Mouse (Mus musculus) Muller cell, postnatal 12 days (primary cell): ENCODE measurements around the gene Slc4a10.
A peak's percentile ranks its signal among the peaks of the same experiment; 100 is the strongest.

Experiments
- DNase-seq: peaks from one replicate; pipeline ENCODE4 v3.0.0-alpha.2; 2015; ENCODE audit errors: inconsistent ontology term

Slc4a10 gene

DNA sequence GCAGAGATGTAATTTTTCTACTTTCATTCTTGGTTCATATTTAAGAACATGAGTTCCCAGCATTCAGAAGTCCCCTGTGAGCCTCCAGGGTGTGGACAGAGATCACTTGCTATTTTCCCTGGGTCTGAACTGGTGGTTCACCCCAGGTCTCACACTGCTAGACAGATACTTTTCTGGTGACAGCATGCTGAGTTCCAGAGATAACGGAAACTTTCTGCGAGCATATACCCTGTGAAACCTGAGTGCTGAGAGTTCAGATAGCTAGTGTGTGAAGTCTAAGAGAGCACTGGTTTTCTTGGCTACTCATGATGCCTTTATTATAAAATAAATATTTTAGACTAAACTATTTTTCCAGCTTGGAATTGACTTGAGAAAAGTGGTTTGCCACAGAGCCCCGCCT, 232.5 kb downstream of the Slc4a10 start:
- no peak for DNase-seq

DNA sequence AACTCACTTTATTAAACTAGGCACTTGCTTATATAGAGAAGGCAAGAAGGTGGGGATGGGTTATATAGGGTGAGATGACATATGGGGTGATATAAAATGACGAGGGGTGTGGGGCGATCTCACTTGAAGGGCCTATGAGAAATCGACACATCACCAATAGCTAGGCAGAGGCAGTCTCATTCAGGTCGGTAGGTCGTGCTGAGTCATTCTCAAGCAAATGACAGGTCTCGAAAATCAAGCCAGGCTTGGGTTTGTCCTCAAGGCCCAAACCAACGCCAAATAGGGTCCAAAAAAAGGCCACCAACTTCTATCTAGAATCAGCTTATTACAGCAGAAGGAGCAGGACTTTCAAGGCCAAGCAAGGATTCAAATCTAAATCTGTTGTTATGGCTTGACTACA, 233.5 kb downstream of the Slc4a10 start:
- DNase-seq = no peak

DNA sequence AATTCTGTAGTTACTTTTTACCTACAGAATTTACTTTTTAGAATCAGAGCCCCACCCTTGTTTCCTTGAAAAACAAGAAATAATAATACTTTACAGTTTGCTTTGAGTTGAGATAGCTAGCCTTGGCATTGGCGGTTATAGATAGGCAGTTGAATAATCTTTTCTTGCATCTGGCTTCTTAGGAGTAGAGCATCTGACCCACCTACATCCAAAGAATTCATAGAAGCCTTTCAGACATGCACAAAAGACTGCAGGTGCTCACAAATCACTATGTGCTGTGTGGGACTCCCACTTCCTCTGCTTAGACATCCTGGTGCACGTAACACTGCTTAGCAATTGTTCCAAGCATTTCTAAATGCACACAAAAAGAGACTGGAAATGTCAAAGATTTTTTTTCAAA, 238.8 kb downstream of the Slc4a10 start:
- no peak for DNase-seq

DNA sequence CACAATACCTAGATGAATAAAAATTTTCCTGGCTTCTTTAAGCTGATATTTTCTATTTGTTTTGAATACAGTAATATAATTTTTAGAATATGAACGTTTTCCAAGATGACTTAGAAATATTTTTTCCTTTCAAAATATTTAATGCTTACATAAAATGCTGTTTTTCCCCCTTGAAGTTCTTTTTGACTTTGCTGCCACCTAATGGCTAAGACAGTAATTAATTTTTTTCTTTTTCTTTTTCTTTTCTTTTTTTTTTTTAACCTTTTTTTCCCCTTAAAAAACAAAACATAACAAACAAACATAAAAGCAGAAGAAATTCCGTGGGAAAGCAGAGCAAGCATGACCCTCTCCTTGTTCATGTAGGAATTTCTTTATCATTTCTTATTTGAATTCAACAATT, 239.6 kb downstream of the Slc4a10 start:
- DNase-seq = no peak

DNA sequence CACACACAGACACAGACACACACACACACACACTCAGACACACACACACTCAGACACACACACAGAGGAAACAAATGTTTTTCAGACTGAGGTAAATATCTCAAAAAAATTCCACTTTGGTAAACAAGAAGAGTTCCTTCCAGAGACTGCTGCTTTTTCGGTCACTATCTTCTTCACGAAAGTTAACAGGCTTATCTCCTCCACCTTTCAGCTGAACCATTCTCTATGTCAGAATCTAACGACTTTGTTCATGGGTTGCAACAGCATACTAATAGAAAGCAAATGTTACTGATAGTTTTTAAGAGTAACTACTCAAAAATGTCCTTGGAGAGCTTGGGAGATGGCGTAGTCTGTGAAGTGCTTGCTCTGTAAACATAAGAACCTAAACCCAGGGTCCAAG, 241.3 kb downstream of the Slc4a10 start:
- DNase-seq = no peak

DNA sequence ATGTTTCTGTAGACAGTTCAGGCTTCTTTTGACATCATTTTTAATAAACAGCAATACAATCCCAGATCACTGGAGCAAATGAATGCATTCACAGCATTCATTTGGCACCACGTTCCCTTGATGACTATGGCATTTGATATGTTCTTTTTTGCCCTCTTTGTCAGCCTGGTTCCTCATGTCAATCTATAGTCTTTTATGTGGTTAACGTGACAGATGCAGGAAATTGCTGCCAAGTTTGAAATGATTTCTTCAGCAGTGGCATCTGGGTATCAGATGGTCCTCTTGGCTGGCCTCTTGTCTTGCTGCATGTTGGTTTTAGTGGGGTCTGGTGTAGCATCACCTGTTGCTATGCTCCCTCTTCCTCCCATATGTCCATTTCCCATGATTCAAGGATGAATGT, 247.6 kb downstream of the Slc4a10 start:
- peak; percentile 65 for DNase-seq

DNA sequence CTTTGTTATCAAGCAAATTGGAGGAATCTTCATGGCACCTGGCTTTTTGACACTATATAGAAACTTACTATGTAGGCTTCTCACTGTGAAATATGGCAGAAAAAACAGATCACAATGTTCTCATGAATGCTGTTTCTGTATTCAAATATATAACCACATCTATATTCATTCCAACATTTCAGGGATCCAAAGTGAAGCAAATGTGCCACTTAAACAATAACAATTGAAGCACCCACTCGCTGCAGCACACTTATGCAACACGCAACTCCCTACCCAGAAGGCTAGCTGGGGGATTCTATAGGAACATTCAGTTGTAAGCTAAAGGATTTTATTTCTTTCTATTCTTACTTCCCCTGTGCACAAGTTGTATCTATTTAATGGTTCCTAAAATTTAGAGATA, 255.5 kb downstream of the Slc4a10 start:
- DNase-seq = no peak

DNA sequence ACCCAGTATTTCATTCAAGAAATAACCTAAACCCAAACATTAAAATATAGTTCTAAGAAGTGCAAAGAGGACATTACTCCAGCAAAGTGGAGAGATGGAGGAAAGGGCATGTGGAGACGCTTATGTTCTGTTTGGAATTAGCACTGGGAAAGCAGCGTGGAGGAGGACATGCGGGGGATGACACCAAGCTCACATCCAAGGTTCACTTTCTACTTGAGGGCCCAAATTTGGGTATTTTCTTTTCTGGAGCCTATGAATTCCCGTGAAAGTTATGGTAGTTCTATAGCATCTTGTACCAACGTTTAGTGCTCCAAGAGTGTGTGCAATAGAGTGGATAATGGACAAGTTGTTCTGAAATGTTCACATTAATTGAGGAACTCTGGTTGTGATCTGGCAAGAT, 260.7 kb downstream of the Slc4a10 start:
- no peak for DNase-seq

DNA sequence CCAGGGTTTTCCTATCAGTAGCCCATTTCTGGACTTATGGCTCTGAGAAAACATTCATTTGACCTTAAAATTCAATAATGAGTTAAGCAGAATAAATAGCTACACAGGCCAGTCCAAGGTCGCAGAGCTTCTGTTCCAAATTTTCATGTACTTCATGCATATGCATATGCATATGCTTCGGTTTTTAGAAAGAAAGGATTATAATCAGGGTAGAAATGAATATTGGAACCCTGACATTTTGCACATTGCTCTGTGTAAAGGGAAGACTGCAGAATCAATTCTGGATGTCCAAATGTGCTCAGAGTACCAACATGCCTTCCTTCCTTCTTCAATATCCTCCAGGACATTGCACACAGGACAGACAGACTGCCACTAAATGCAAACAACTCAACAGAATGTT, 261.2 kb downstream of the Slc4a10 start:
- DNase-seq = no peak

DNA sequence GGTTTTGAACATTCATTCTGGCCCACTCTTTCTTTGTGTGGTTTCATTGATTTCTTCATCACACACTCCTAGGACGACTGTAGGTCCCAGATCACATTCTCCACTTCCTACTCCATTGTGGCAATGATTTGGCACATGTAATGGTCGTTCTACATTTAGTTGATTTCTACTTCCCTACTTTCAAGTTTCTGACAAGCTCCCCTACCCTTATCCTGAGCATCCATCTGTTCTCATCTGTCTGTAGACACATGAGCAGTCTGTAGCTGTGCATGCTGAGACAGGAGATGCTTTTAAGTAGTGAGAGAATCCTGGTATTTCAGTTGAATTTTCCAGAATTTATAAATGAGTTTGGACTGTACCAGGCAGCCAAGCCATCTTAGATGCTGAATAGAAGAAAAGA, 270.7 kb downstream of the Slc4a10 start:
- DNase-seq = no peak

DNA sequence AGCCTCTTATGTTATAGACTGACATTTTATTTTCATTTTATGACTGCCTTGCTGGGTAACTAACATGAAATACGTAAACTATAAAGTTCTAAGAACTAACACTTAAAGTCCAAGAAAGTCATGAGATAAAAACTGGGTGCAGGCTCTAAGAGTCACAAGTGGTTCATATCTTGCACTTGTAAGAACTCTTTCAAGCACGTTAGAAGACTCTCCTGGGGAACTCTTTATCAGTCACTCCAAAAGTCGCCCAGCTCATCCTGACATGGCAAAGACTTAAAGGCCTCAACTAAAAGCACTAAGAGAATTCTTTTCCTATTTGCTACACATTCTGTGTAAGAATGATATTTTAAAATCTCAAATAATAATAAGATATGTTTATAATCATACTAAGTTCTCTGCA, 273.2 kb downstream of the Slc4a10 start:
- no peak for DNase-seq

DNA sequence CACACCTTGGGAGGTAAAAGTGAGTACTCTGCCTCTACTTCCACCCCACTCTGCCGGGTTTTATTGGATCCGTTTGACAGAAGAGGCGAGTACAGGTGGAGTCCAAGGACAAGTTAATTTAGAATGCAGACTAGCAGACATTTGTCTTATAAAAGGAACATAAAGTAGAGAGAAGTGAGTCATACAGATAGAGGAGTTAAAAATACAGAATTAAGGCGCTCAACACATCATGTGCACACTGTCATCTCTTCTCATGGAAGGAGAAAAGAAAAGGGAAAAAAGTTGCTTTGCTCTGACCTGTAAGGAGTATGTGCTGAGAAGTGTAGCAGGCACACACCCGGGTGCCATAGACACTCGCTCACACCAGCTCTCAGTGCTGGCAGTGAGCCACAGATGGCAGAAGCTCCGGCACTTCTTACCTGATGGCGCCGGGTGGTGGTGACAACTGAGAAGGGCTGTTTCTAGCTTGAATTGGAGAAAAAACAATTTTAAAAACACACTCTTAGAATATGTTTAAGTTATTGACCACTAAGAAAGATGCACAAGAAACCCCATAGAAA, 276.9 kb downstream of the Slc4a10 start:
- no peak for DNase-seq

DNA sequence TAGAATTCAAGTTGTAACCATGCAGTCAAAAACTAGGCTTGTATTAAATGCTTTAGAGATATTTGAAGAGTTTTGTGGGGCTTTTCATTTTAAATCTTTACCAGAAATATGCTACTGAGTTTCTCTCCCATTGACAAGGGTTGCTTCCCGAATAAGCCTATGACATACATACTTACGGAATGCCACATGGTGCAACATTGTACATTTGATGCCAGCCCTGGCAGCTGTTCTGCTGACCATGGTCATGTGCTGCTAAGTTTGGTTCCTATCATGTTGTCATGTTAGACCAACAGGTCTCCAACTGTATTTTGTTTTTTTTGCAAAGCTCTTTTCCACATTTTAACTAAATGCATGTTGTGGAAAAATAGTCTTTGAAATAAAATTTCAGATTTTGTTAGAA, 279.1 kb downstream of the Slc4a10 start:
- no peak for DNase-seq

DNA sequence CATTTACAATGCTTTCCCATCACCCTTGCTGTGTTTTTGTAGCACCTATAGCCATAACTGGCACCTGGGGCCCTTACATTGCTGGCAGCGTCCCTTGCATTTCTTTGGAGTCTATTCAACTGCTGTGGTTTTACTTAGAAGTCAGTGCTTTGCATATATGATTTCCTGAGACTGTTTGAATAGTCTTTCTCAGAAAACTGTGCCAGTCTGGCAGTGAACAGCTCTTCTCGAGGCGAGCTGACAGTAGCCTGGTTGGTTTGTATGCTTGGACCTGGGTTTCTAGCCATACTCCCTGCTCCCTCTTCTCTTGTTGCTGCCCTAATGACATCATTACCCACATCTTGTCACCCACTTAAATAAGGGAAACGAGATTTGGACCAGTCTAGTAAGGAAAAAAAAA, 285.7 kb downstream of the Slc4a10 start:
- DNase-seq = no peak

DNA sequence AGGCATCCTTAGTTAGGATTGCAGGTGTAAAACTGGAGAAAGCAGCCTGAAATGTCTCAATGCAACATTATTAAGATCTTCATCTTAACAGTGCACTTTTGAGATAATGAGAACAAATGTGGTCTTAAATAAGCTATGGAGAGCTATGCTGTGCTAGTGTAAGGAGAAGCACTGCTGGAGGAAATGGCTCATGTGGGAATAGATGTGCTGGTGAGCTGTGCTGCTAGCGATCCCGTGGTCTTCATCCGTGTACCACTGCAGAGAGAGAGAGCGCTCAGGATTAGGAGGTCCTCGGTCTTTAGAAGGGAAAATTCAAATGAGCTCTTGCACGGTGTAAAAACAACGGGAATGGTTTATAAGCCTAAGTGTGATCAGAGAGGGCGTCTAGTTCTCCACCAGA, 286.2 kb downstream of the Slc4a10 start:
- no peak for DNase-seq

DNA sequence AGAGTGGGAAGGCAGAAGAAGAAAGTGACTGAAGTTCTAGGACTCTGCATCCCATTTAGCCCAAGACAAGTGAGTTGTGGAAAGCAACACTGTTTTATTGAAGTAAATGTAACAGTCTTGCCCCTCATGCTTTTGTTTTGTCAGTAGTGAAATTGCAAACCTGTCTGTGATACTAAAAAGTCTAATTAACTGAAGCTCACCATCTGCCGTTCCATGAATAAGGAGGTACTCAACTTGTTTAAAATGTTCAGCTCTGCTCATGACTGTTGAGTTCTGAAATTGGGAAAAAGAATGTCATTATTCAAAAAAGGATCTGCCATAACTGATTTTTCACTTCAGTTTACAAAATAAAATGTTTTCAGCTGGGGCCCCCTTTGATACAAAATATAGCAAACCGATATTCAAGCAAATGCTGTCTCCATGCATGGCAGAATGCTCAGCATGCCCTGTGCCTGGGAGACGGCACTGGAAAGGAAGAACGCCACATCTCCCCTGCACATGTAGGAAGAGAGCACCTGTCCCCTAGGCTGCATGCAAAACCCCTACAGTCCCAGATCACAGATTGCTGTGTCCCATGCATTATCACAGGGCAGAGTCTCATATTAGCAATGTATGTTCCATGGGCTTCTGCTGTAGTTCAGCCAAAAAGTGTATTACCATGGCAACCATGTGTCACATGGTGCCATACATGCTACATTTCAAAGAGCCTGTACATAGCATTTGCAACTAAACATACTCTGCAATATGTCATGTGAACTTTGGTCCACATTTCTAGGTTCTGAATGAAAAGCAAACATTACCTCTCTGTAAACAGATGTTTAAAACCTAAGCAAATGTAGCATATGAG, 288.4 kb downstream of the Slc4a10 start:
- DNase-seq = no peak

DNA sequence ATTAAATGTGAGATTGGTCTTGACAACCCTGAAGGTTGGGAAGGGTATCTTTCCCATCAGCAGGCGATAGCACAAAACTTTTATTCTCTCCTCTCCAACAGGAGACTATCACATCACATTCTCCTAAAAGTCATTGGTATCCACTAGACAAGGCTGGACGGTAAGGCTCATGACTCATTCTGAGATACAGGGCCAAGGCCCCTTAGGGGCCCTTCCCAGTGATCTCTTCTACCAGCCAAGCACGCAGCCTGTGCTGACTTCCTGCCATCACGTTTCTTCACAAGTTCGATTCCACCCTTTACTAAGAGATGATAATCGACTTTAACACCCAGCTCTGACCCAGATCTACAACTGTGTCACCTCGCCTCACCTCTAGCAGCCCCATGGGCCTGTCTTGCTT, 290.8 kb downstream of the Slc4a10 start:
- no peak for DNase-seq

DNA sequence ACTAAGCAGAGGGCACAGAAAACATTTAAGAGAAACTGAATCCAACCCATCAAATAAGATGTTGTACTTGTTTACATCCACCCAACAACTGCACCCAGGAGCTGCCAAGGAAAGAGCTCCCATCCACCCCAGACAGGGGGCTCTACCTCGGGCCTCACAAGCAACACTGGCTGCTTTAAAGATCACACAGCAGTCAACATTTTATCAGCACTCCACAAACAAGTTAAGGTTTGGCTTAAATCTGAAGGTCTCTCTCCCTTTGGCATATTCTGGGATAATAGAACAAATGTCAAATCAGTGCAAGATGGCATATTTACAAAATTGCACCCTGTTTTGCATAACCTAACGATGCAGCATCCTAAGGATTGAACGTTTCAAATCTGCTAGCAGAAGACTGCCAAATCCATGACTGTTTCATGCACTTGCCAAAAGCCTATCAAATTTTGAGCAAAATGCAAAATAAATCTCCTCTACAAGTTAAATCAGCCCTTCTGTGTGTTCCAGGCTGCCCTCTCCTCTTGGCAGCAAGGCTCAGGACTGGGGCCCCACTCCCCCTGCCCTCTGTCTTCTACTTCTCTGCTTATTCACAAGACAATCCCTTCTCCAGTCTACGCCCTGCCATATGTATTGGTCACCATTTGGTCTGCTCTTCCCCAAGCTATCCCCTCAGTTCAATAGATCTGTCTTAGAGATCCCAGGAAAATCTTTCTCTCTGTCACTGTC, 293.1 kb downstream of the Slc4a10 start:
- DNase-seq = no peak

DNA sequence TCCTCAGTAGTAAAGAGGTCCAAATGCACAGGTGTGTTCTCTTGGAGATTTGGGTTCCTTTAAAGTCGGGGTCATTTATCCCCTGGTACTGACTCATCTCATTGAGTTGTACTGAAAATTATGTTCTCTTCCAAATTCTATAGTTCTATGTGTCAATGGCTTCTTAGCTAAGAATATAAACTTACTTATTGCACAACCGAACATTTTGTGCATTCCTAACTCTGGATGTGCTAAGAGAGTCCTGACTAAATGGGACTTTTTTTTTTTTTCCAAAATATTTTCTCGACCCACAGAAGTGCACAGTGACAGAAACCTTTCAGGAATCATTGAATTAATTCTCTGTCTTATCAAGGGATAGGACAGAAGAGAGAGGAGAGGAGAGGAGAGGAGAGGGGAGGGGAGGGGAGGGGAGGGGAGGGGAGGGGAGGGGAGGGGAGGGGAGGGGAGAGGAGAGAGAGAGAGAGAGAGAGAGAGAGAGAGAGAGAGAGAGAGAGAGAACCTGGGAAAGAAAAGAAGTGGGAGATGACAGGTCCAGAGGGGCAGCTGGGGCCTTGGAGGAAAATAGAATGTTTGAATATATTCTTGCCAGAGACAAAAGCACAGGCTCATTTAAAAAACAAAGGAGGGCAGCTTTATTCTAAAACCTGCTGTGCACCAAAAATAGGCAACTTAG, 294.9 kb downstream of the Slc4a10 start:
- no peak for DNase-seq

DNA sequence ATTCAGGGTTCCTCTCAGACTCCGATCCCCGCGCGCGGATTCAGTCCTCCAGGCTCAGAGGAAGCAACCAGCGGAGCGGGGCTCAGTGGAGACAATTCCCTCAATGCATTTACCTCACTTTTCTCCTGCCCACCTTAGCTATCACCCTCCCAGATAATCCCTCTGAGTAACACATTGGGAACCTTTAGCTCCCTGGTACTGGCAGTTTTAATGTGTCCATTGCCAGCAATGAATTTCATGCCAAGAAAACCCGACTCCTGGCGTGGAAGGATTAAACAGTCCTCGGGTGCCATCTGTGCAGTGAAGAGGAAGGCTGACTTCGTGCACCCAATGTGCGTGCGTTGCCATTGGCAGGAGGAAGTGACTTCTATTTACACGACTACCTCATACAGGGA, 295.5 kb downstream of the Slc4a10 start:
- DNase-seq = peak; percentile 11

DNA sequence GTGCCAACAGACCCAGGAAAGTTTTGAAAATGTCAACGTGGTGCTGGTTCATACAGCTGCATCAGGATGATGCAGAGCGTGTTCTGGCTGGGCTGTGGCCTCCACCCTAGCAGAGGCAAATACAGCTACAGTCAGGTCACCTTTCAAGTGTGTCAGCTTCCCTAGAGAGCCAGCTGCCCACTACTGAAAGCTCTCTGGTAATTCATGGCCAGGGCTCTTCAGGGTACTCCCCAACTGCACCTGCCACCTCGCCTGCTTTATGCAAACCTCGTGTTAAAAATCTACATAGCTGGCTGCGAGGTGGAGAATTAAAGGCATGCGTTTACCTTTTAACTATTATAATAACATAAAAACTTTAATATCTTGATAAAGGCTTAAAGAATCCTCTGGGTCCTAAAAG, 298.1 kb downstream of the Slc4a10 start:
- DNase-seq = no peak

DNA sequence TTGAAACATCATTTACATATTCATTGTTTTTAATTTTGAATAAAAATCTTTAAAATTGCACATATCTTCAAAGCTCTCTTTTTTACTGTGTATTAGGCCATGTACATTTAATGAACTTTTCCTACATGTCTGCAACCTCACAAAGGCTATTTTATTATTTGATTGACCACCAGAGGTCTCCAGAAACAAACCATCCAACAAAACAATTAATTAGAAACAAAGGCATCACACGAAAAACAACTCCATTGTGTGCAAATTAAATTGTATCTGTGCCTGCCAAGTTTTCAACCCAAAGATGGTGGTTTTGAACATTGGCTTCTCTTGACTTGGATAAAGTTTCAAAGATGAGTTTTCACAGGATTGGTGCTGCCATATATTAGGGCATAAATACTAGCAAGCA, 300.5 kb downstream of the Slc4a10 start:
- DNase-seq = peak; percentile 33

DNA sequence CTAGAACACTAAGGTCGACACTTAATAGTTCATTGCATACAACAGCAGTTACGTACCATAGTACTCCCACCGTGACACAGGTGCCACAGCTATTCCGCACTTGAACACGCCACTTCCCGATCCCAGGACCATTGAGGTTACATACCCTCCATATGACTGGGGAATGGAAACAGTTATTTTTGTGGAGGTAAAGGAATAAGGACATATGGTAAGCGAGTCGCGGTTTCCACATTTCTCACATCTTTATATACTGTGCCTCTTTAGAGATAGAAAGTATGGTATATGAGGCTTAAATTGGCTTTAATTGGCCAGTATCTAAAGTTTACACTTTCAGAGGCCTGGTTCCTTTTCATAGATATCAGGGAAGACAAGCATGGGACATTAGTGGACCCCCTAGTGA, 301.5 kb downstream of the Slc4a10 start:
- no peak for DNase-seq
